Mouse (Mus musculus) spleen, adult 12 weeks (tissue): ENCODE data around the gene Dusp28.

Experiments used
- DNase-seq: peaks from one replicate; pipeline ENCODE4 v3.0.0; 2022; ENCODE audit warnings: low spot score

Dusp28 gene

GRCm38 (mm10) chr1:92943219-92943989, 36.6 kb downstream of the Dusp28 start:
- no peak for DNase-seq

- no peak for DNase-seq
Observed at GRCm38 (mm10) chr1:92947966-92948365, 41.2 kb downstream of the Dusp28 start.

GRCm38 (mm10) chr1:92949426-92949825, 42.6 kb downstream of the Dusp28 start:
- no peak for DNase-seq

- no peak for DNase-seq
Observed at GRCm38 (mm10) chr1:92950607-92951006, 43.8 kb downstream of the Dusp28 start, which contains the start of gene Gpr35. Gpr35 (plus strand) TSS chr1:92950865.

GRCm38 (mm10) chr1:92953641-92954040, 46.9 kb downstream of the Dusp28 start:
- DNase-seq, result no peak

GRCm38 (mm10) chr1:92956571-92957335, 50.0 kb downstream of the Dusp28 start:
- peak; percentile 53 for DNase-seq
